Mouse (Mus musculus): ENCODE results near the gene Isyna1.
A peak's percentile ranks its signal among the peaks of the same experiment; 100 is the strongest.

Isyna1 gene

DNA sequence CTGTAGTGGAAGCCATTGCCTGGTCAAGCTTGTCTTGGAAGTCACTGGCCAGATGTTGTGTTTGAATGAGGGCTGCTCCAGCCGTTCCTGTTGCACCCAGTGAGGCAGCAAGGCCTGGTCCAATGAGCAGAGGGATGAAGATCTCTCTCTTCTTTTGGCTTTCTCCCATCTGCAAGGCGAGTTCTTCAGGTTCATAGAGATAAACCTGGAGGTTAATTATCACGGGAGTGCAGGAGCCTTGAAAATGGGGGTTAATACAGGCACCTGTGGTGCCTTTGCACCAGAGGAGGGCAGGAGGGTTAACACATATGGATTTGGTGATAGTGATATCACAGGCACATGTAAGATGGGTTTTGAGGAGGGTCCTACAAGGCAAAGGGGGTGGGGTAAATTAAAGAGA lies 28.0 kb downstream of the Isyna1 start:
- DNase-seq (ENCODE audit: low spot score in 2 of 2) = no peak

DNA sequence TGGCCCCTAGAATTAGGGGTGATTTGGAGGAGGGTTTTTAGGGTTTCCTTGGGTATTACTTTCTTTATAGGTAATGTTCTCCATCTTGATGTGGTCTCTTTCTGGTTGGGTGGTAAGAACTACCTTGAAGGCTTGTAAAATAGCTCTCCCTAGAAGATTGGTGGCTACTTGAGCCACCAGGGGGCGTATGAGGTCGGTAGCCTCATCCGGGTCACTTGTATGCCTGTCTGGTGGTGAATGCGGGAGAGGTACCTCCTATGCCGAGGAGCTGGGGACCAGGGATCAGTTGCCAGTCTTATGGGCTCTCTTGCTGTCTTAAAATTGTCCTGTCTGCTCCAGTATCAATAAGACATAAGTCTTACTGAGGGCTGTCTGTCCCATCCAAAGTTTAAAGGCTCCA lies 30.9 kb downstream of the Isyna1 start:
- no peak for DNase-seq (ENCODE audit: low spot score in 2 of 2)

DNA sequence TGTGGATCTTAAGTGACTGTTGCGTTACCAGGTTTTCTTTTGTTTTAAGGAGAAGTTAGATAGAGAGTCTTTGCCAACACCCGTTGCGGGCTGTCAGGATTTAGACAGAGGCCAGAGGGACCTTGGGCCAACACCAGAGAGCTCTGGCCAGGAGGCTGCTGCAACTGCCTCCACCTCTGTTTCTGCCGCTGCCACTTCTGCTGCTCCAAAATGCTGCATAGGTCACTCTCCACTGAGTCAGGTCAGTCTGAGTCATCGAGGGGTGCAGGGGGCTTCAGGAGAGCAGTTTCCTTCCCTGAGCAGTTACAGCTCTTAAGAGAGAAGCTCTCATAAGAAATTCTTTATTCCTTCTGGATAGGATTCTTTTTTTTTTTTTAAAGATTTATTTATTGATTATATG lies 32.9 kb downstream of the Isyna1 start:
- no peak for DNase-seq (ENCODE audit: low spot score in 2 of 2)

DNA sequence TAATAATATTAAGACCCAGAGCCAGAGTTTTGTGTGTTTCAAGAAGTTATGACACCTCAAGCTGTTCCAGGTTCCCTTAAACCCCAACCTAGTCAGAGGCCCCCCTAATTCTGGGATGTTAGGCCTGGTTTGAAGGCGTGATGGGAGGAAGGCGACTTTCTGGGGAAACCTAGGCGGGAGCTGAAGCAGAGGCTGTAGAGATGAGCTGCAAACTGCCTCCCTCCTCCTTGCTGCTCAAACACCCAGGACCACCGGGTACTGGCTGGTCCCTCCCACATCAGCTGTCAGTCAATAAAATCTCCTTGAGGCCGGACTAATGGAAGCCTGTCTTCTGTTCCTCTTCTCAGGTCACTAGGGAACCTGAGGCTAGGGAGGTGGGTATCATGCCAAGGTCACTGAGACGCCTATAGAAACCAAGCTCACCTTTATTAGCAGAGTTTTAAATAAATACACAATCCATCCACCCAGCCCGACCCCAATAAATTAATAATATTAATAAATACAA lies 34.9 kb downstream of the Isyna1 start:
- DNase-seq (ENCODE audit: low spot score in 2 of 2) = no peak

DNA sequence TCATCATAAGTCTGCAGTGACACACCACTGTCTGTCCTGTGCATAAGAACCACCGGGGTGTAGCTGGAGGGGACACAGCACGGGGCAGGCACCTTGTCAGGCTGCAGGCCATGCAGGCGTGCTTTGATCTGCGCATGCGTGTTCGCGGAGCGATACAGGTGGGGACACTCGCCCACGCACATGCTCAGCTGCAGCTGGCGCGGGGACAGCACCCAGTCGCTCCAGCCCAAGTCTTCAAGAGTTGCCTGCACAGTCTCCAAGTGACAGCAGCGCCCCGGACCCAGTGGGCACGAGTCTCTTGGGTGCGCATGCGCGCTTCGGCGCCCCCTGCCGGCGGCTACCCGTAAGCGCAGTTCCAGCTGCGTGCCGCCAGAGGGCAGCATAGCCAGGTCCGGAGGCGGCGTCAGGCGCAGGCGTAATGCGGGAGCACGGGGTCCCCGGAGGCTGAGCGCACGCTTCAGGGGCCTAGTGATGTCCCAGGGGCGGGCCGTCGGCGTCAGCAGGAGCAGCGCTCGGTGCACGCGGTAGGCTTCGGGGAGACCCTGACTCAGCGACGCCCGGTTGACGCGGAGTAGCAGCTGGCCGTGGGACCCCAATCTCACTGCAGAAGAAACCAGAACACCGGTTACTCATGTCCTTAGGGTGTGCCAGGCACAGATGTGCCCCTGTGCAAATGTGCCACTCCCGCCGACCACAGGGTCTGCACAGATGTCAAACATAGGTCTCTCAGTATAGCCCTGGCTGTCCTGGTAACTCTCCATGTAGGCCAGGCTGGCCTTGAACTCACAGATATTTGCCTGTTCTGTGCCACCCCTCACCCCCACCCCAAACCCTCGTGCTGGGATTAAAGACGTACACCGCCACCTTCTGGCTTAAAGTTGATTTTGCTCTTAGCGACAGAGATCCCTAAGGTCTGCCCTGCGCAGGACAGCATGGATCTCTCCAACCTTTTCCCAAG lies 35.7 kb downstream of the Isyna1 start:
- peak; percentile 83 to 88 for DNase-seq (ENCODE audit: low spot score in 2 of 2)

DNA sequence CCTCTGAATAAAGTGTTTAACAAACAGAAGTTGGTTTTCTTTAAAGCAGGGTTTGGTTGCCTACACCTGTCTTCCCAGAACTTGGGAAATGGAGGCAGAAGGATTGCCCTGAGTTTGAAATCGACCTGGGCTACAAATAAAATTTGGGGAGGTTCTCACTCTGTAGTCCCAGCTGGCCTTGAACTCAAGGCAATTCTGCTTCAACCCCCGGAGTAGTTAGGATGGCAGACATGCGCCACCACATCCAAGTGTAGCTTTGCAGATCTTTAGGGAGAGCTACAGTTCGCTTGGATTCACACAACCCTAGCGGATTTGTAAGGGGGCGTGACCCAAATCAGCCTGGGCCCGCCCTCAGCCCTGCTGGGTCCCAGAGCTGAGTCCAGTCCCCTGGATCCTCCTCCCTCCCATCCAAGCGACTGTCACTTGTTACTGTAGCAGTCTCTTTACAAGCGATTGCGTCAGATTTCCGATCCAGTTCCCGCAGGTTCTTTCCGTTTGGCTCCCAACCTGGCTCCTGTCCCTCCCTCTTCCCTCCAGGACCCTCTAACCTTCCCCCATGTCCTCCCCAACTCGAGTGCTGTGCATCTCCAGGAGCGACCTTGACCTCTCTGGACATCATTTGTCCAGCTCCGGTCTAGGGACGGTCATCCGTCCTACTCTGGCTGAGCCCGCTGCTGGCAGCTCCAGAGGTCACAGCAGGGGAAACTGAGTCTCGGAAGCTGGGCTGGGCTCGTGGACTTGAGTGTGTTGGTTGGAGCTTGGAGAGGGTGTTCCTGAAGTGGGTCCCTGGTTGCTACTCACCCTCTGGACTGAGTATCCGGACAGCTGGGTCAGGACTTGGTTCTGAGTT lies 36.6 kb downstream of the Isyna1 start:
- DNase-seq (ENCODE audit: low spot score in 2 of 2) = no peak

DNA sequence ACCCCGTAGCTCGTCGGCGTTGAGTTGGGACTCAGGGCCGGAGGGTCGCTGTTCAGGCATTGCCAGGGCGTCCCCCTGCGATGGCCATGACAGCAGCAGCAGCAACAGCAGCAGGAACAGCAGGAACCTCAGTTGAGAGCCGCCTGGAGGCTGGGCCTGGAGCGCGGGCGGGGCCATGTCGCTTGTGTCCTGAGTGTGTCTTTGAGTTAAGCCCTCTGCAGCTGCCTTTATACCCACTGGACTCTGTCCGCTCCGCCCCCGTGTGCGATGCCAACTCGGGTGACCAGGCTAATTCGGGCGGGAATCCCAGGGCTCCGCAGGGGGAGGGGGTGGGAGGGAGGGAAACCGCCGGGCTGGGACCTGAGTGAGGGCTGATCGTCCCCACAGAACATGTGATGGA lies 37.3 kb downstream of the Isyna1 start:
- DNase-seq (ENCODE audit: low spot score in 2 of 2) = no peak

DNA sequence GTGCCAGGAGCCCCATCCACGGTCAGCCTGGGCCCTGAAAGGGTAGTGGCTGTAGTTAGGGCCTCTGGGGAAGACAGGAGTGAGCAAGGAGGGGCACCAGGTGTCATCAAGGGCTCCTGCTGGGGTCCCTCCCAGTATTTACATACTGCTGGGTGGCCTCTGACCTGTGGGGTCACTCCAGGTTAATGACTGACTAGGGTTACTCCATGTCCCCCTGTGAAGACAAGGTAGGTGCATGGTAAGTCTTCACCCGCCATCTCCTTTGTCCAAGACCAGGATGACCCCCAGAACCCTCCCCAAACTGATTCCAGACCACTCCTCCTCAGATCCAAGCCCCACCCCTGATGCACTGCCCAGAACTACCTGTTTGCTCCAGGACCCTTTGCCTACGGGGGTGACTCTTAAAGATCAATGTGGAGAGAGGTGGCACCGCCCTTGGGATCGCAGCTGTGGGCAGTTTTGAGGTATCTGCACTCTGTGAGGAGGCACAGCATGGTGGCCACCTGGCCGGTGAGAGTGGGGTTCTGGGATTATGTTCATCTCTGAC lies 38.2 kb downstream of the Isyna1 start, which contains the start of gene Gdf15:
Gene Gdf15, minus strand, starts transcription at position 111 of the 547 bp plus-strand sequence.
- DNase-seq (ENCODE audit: low spot score in 2 of 2) = no peak

DNA sequence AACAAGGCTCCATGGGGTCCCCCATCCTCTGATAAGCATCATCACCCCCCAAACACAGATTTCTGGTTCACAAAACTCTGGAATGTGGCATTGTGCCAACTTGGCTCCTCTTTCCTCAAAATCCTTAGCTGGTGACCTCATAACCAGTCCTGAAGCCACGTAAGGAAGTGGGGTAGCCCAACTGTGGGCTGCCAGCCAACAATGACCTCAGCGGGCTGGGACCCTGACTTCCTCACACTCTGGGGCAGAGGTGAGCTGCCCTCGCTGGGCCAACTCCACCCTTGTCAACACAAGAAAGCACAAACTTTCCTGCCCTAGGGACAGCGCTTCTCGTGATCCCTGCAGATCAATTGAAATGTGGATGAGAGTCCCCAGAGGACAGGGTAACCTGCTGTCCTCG lies 39.9 kb downstream of the Isyna1 start:
- DNase-seq (ENCODE audit: low spot score in 2 of 2) = no peak

DNA sequence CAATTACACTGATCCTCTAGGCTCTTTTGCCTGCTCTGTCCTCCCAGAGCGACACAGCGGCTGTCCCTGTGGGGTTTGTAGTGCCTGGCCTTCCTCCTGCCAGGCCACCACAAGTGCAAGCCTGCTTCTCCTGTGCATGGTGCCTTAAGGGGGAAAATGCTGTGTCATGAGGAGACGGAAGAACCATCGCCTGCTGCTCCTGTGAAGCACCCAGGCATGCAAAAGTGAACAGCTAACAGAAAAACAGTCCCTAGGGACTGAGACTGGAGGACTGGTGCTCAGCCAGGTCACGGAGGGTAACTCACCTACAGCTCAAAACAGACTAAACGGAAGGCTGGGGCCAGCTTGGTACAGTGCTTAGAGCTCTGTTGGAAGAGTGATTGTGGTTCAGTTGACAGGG lies 41.4 kb downstream of the Isyna1 start:
- DNase-seq (ENCODE audit: low spot score in 2 of 2) = no peak

DNA sequence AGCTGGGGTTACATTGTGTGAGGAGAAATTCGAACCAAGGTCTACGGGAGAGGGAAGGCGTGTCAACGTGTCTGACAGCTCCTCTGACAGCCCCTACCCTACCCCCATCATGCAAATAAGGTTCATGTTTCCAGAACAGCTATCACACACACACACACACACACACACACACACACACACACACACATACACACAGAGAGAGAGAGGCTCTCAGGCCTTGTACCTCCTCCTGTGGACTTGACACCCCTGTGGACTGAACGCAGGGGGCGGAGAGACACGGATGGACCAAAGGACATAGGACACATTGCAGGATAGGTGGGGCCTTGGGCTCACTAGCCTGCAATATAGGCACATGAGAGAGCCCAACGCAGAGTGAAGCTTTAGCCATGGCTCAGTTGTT lies 42.7 kb downstream of the Isyna1 start:
- DNase-seq (ENCODE audit: low spot score in 2 of 2) = no peak

DNA sequence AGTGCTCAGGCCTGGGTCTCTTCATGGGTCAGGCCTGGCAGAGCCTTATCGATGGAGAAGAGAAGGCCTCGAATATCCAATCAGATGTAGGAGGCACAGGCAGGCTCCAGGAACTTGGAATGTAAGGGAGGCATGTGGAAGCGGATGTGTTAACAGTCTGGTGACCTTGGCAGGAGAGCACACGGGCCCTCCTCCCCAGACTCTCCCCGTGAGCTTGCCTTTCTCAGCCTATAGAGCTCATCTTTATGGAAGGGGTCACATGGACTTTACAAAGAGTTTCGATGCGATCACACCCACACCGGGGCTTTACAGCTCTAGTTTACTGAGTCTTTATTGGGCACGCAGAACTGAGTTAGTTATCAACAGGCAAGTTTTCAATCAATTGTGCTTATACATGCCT lies 44.6 kb downstream of the Isyna1 start:
- no peak for DNase-seq (ENCODE audit: low spot score in 2 of 2)

DNA sequence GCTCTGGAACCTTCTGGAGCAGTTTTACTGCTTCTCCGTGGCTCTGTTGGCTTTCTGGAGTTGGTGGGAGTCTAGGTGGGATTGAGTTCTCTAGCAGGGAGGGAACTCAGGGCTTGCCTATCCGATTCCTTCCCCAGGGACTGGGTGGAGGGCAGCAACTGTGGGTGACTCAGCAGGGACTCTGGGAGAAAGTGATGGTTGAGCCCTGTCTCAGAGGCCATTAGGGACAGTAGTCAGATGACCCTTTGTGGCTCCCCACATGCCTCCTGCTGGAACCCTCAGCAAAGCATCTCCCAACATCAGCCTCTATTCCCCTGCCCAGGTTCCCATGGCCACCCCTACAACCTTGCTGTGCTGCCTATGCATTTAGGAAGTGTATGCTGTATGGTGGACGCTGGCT lies 48.8 kb downstream of the Isyna1 start:
- no peak for DNase-seq (ENCODE audit: low spot score in 2 of 2)

DNA sequence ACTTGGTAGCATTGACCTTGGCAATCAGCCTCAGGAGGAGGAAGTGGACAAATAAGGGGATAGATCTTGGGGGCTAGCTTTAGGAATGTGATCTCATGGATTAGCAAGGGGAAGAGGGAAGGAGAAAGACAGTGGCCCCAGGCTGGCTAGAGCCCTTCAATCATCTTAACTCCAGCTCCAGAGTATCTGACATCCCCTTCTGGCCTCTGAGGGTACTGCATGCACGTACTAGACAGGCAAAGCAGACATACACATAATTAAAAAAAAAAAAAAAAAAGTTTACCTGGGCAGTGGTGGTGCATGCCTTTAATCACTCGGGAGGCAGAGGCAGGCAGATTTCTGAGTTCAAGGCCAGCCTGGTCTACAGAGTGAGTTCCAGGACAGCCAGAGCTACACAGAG lies 49.9 kb downstream of the Isyna1 start:
- DNase-seq (ENCODE audit: low spot score in 2 of 2) = no peak

DNA sequence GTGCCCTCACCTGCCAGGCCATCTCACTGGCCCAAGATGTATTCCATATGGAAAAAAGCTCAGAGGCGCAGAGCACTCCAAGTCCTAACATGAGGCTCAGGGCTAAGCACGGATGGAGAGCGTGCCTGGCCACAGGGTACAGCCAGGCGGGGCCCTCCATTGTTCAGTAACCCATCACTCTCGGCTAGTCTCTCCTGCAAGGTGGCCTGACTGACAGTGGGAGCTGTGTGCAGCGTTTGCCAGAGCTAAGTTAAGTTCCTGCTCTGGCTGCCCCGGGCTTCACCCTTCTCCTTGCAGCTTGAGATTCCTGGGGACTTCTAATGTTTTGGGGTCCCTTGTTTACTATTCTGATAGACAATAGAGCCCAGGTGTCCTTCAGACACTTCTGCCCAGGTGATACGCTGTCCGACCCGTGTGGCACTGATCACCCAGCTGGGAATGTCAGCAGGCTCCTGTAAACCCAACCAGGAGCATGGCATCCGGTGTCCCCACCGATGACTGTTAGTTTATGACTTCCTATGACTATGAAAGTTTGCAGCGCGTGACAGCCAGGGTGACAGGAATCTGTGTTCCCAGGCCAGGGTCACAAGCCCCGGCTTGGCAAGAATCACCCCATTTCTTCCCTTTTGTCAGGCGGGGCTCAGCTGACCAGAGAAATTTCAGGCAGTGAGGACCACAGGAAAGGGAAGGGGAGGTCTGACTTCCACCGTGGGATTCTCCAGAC lies 51.5 kb downstream of the Isyna1 start:
- DNase-seq (ENCODE audit: low spot score in 2 of 2) = no peak

DNA sequence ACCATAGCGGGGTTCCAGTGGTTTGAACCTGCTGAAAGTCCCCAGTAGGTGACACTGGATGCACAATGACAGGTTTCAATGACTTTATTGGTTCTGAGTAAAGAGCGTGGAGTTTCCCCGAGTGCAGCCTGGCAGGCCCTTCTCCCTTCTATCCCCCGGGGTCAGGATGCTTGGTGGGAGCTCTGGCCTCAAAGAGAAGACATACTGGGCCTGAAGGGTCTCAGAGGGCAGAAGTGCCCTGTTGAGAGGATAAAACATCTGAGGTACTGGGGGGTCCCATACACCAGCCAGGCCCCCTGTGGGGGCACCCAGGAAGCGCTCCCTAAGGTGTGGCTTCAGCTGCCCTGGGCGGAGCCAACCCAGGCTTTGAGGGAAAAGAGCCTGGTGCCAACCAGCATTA lies 52.2 kb downstream of the Isyna1 start:
- no peak for DNase-seq (ENCODE audit: low spot score in 2 of 2)

DNA sequence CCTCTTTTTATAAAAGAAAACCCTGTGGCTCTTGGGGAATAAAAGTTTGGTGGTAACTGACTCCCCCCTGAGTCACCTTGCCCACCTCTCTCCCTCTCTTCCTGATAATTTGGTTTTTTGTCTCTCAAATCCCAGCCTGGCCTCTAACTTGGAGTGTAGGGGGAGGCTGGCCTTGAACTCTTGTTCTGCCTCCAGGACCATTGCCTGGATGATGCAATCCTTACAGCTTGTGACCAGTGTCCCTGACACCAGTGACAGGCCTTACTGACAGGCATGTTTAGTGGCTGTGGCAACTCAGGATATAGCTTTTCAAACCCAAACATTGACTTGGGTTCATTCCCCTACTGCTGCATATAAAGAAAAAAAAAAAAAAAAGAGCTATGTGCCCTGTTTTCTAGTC lies 52.6 kb downstream of the Isyna1 start:
- DNase-seq (ENCODE audit: low spot score in 2 of 2) = no peak
